Mouse (Mus musculus): ENCODE results near the gene Slc24a1.

DNA sequence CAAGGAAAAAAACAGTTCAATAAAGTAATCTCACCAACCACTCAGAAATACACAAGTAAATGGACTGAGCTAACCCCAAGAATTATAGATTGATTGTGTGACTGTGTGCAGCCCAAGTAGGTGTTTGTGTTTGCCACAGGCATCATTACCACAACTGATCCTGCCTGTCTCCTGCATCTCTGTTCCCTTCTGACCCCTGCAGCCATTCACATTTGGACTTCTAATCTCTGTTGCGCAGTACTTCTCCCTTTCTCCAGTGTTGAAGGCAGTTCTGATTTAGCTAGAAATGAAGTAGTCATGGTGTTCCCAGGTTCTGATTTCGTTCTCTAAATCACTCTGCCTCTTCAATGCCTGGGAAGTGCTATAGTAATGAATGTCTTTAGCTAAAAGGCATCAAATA lies 36.2 kb upstream of the Slc24a1 start:
- no peak for TF ChIP-seq POU5F1 (IDR thresholded peaks at IDR 0.05; ENCODE audit: borderline replicate concordance, low read length)
- TF ChIP-seq CTCF (conservative IDR thresholded peaks at IDR 0.05; ENCODE audit: low read length): no peak
- no peak for TF ChIP-seq NANOG (IDR thresholded peaks at IDR 0.05; ENCODE audit: borderline replicate concordance, low read length)

All from E14TG2a.4 (cell line).